32 mouse cellular contexts compared by ENCODE assay signal in genomic region chr17:86529411-86529810, GRCm38 (mm10). TPM values are rescaled to one million over a fixed set of nuclear protein-coding genes. Genes with fewer than 3 reads are reported as not detected.
DNase-seq lines count a peak whose midpoint lies in the region; ATAC-seq and TF ChIP-seq lines count a peak whose summit lies in the region.
"Had no signal": no experiment of that assay in that cellular context is flagged by ENCODE, and none has a peak within 500 bp of the region (broad histone marks: within the 10 kb centered on the region; RNA-seq: fewer than 3 reads in every experiment).

No protein-coding gene starts in this region.

- H3K4me3 ChIP-seq in heart, postnatal 0 days (ENCODE audit: low read depth, low read length) = no peak overlapping the region
- H3K4me3 ChIP-seq in heart, embryonic 11.5 days (ENCODE audit: low read depth, low read length) = no peak overlapping the region
- no peak overlapping the region for H3K4me3 ChIP-seq in kidney, postnatal 0 days (replicated peaks; ENCODE audit: low read depth, low read length)
- no peak overlapping the region for H3K4me3 ChIP-seq in lung, embryonic 15.5 days
- H3K4me3 ChIP-seq in lung, adult 2 months (replicated peaks; ENCODE audit: extremely low read depth, low read depth, low read length) = no peak overlapping the region
- no peak overlapping the region for H3K4me3 ChIP-seq in olfactory bulb, adult 2 months (ENCODE audit: insufficient read depth, low read depth, low read length)
- H3K4me3 ChIP-seq: embryonic facial prominence, embryonic 12.5 days; heart, embryonic 15.5 days; hindbrain, embryonic 13.5 days; limb, embryonic 10.5 days; limb, embryonic 15.5 days; liver, embryonic 13.5 days; midbrain, embryonic 10.5 days; midbrain, embryonic 15.5 days; neural tube, embryonic 15.5 days had no signal

- no peaks in the 10 kb centered on the region for H3K9me3 ChIP-seq in heart, postnatal 0 days (replicated peaks; ENCODE audit: control insufficient read depth, low read length)
- no peaks in the 10 kb centered on the region for H3K9me3 ChIP-seq in heart, embryonic 11.5 days (replicated peaks; ENCODE audit: control insufficient read depth, low read length)
- H3K9me3 ChIP-seq in kidney, postnatal 0 days (replicated peaks; ENCODE audit: low read length) = no peaks in the 10 kb centered on the region
- H3K9me3 ChIP-seq in lung, embryonic 15.5 days = no peaks in the 10 kb centered on the region
- H3K9me3 ChIP-seq: embryonic facial prominence, embryonic 12.5 days; heart, embryonic 15.5 days; hindbrain, embryonic 13.5 days; limb, embryonic 10.5 days; limb, embryonic 15.5 days; liver, embryonic 13.5 days; midbrain, embryonic 10.5 days; midbrain, embryonic 15.5 days; neural tube, embryonic 15.5 days had no signal

- H3K4me1 ChIP-seq in heart, postnatal 0 days (ENCODE audit: control insufficient read depth, insufficient read depth) = peaks cover 27% of the 10 kb centered on the region
- peaks cover 27% of the 10 kb centered on the region for H3K4me1 ChIP-seq in heart, embryonic 11.5 days (ENCODE audit: control insufficient read depth, insufficient read depth, low read length)
- peaks cover 22% of the 10 kb centered on the region; the same call in 1 of the 2 replicates for H3K4me1 ChIP-seq in kidney, postnatal 0 days (replicated peaks; ENCODE audit: insufficient read depth, low read length)
- peaks cover 11% of the 10 kb centered on the region; the same call in 1 of the 2 replicates for H3K4me1 ChIP-seq in lung, embryonic 15.5 days
- peaks cover 50% of the 10 kb centered on the region for H3K4me1 ChIP-seq in lung, adult 2 months (ENCODE audit: control insufficient read depth, insufficient read depth, low read length)
- peaks cover 25% of the 10 kb centered on the region for H3K4me1 ChIP-seq in olfactory bulb, adult 2 months (ENCODE audit: control insufficient read depth, insufficient read depth, low read length)

- TF ChIP-seq EP300 in heart, postnatal 0 days (IDR thresholded peaks at IDR 0.05; ENCODE audit: low read depth) = no peak

- no peak for TF ChIP-seq CTCF in heart, postnatal 0 days (IDR thresholded peaks at IDR 0.05; ENCODE audit: low read depth)
- no peak for TF ChIP-seq CTCF in kidney, postnatal 0 days (IDR thresholded peaks at IDR 0.05; ENCODE audit: low read depth)
- no peak for TF ChIP-seq CTCF in lung, adult 2 months (IDR thresholded peaks at IDR 0.05; ENCODE audit: insufficient read depth, low read length)
- no peak for TF ChIP-seq CTCF in olfactory bulb, adult 2 months (IDR thresholded peaks at IDR 0.05; ENCODE audit: insufficient read depth, low read depth, low read length)

- no peak for DNase-seq in heart, postnatal 0 days (ENCODE audit: low spot score)
- peak; percentile 85 for DNase-seq in kidney, postnatal 0 days (ENCODE audit: low spot score)
- no peak for DNase-seq in kidney, adult 11 months
- DNase-seq in lung, adult 2 months = no peak
- DNase-seq: adrenal gland, postnatal 14 days; cerebellum, adult 11-12 months; cerebellum, adult 9-11 months; embryo, embryonic 11 days; gastrocnemius, postnatal 36 days; heart, postnatal 36 days; liver, embryonic 13.5 days; lung, adult 18-20 months; spleen, adult 18-20 months; thymus, adult 18-20 months; thymus, postnatal 25 days had no signal

- H3K27me3 ChIP-seq in heart, postnatal 0 days (ENCODE audit: control insufficient read depth, insufficient read depth, low read length) = no peaks in the 10 kb centered on the region
- no peaks in the 10 kb centered on the region for H3K27me3 ChIP-seq in heart, embryonic 11.5 days (ENCODE audit: control insufficient read depth, insufficient read depth, low read length)
- H3K27me3 ChIP-seq in kidney, postnatal 0 days (ENCODE audit: insufficient read depth, low read length) = no peaks in the 10 kb centered on the region
- no peaks in the 10 kb centered on the region for H3K27me3 ChIP-seq in lung, embryonic 15.5 days
- H3K27me3 ChIP-seq: embryonic facial prominence, embryonic 12.5 days; heart, embryonic 15.5 days; hindbrain, embryonic 13.5 days; limb, embryonic 15.5 days; liver, embryonic 13.5 days; midbrain, embryonic 15.5 days; neural tube, embryonic 15.5 days had no signal

- no peaks in the 10 kb centered on the region for H3K36me3 ChIP-seq in heart, postnatal 0 days (replicated peaks; ENCODE audit: control insufficient read depth, insufficient read depth, low read length)
- no peaks in the 10 kb centered on the region for H3K36me3 ChIP-seq in heart, embryonic 11.5 days (ENCODE audit: control insufficient read depth, insufficient read depth, low read length)
- H3K36me3 ChIP-seq in kidney, postnatal 0 days (ENCODE audit: insufficient read depth, low read length) = no peaks in the 10 kb centered on the region
- H3K36me3 ChIP-seq in lung, embryonic 15.5 days = no peaks in the 10 kb centered on the region
- H3K36me3 ChIP-seq: embryonic facial prominence, embryonic 12.5 days; heart, embryonic 15.5 days; hindbrain, embryonic 13.5 days; limb, embryonic 10.5 days; limb, embryonic 15.5 days; liver, embryonic 13.5 days; midbrain, embryonic 10.5 days; midbrain, embryonic 15.5 days; neural tube, embryonic 15.5 days had no signal

- 57% methylated on average over 4 of the region's 4 CpGs for WGBS in heart, postnatal 0 days
- 54% methylated on average over 4 of the region's 4 CpGs for WGBS in heart, embryonic 11.5 days (ENCODE audit: insufficient replicate concordance)
- WGBS in kidney, postnatal 0 days = 23% methylated on average over 4 of the region's 4 CpGs
- WGBS in lung, embryonic 15.5 days = 35% methylated on average over 4 of the region's 4 CpGs
- whole genome bisulfite sequencing in lung, adult 2 months = 23% methylated on average over 4 of the region's 4 CpGs
- 23% methylated on average over 4 of the region's 4 CpGs for WGBS in olfactory bulb, adult 2 months

- no peak for ATAC-seq in heart, postnatal 0 days (ENCODE audit: insufficient read depth, low read depth)
- no peak for ATAC-seq in heart, embryonic 11.5 days (replicated peaks; ENCODE audit: insufficient number of reproducible peaks, low FRiP score, low TSS enrichment)
- peak; percentile 42 for ATAC-seq in kidney, postnatal 0 days (replicated peaks; ENCODE audit: low FRiP score, low read depth)
- ATAC-seq in lung, embryonic 15.5 days (ENCODE audit: borderline replicate concordance, extremely low read depth, low FRiP score, low TSS enrichment) = no peak
- ATAC-seq: CD4-positive, CD25-positive, alpha-beta regulatory T cell, adult 4 months; forebrain, embryonic 14.5 days; intestine, embryonic 16.5 days; midbrain, embryonic 15.5 days had no signal

- 0 out of 2 replicates have a peak overlapping the region, but pooled peaks have one; percentile 18 for H3K27ac ChIP-seq in heart, postnatal 0 days (ENCODE audit: low read depth)
- no peak overlapping the region for H3K27ac ChIP-seq in heart, embryonic 11.5 days (ENCODE audit: low read depth, low read length)
- H3K27ac ChIP-seq in kidney, postnatal 0 days = peak overlapping the region; percentile 77
- 0 out of 2 replicates have a peak overlapping the region, but pooled peaks have one; percentile 51 for H3K27ac ChIP-seq in lung, embryonic 15.5 days
- peak overlapping the region; percentile 88; the same call in 1 of the 2 replicates for H3K27ac ChIP-seq in olfactory bulb, adult 2 months (ENCODE audit: insufficient read depth, low read depth, low read length)
- H3K27ac ChIP-seq: embryonic facial prominence, embryonic 12.5 days; heart, embryonic 15.5 days; hindbrain, embryonic 13.5 days; limb, embryonic 15.5 days; liver, embryonic 13.5 days; midbrain, embryonic 15.5 days; neural tube, embryonic 15.5 days had no signal

- no peak overlapping the region for H3K4me2 ChIP-seq in heart, postnatal 0 days (ENCODE audit: low read depth, low read length)
- no peak overlapping the region for H3K4me2 ChIP-seq in heart, embryonic 11.5 days
- H3K4me2 ChIP-seq in kidney, postnatal 0 days (ENCODE audit: low read length) = no peak overlapping the region
- no peak overlapping the region for H3K4me2 ChIP-seq in lung, embryonic 15.5 days
- H3K4me2 ChIP-seq: embryonic facial prominence, embryonic 12.5 days; heart, embryonic 15.5 days; hindbrain, embryonic 13.5 days; limb, embryonic 15.5 days; liver, embryonic 13.5 days; midbrain, embryonic 15.5 days; neural tube, embryonic 15.5 days had no signal

- TF ChIP-seq POLR2A in lung, adult 2 months (IDR thresholded peaks at IDR 0.05; ENCODE audit: borderline replicate concordance, extremely low read depth, low read depth, low read length) = no peak
- no peak for TF ChIP-seq POLR2A in olfactory bulb, adult 2 months (IDR thresholded peaks at IDR 0.05; ENCODE audit: insufficient read depth, low read depth, low read length)

- H3K9ac ChIP-seq in heart, postnatal 0 days (replicated peaks; ENCODE audit: low read depth, low read length) = no peak overlapping the region
- no peak overlapping the region for H3K9ac ChIP-seq in heart, embryonic 11.5 days (ENCODE audit: low read depth, low read length)
- no peak overlapping the region for H3K9ac ChIP-seq in kidney, postnatal 0 days (ENCODE audit: low read depth, low read length)
- H3K9ac ChIP-seq in lung, embryonic 15.5 days = no peak overlapping the region
- H3K9ac ChIP-seq: embryonic facial prominence, embryonic 12.5 days; heart, embryonic 15.5 days; hindbrain, embryonic 13.5 days; limb, embryonic 15.5 days; liver, embryonic 13.5 days; midbrain, embryonic 15.5 days; neural tube, embryonic 15.5 days had no signal

RNA-seq across cellular contexts. Expression of gene Gm10309, which starts 24.4 kb away (rescaled TPM):
- total RNA-seq in heart, postnatal 0 days (2014; rRNA removed; ENCODE audit: low replicate concordance) = not detected in 2 replicates
- polyA plus RNA-seq in heart, postnatal 0 days (2015; fragmentation: Nextera tagmentation; extraction: Ambion mirVana) = 0.10 and 0.12 TPM in 2 replicates
- polyA plus RNA-seq in heart, embryonic 11.5 days (2014; fragmentation: Nextera tagmentation; extraction: Ambion mirVana) = 0.24 TPM in 1 of 2 replicates, not detected in the other
- polyA plus RNA-seq in kidney, postnatal 0 days (2015; fragmentation: Nextera tagmentation; extraction: Ambion mirVana) = 0.09 and 0.18 TPM in 2 replicates
- polyA plus RNA-seq in lung, embryonic 15.5 days (2015; fragmentation: Nextera tagmentation; extraction: Ambion mirVana) = 0.25 and 0.40 TPM in 2 replicates
- polyA plus RNA-seq in lung, adult 2 months (2012; rRNA removed) = 0.30 and 0.37 TPM in 2 replicates
- not detected in 2 replicates for polyA plus RNA-seq in olfactory bulb, adult 2 months (2012; ENCODE audit: insufficient read depth, insufficient read length, low replicate concordance, missing spikeins)
- total RNA-seq: adrenal gland, postnatal 14 days; gastrocnemius, postnatal 36 days; layer of hippocampus, adult 18-20 months; layer of hippocampus, postnatal 25 days; megakaryocyte progenitor cell, adult 5-6 weeks had no signal
- polyA plus RNA-seq: forebrain, embryonic 14.5 days; liver, embryonic 13.5 days had no signal
